ENCODE assay signal across 20 mouse cellular contexts in the genomic region with DNA sequence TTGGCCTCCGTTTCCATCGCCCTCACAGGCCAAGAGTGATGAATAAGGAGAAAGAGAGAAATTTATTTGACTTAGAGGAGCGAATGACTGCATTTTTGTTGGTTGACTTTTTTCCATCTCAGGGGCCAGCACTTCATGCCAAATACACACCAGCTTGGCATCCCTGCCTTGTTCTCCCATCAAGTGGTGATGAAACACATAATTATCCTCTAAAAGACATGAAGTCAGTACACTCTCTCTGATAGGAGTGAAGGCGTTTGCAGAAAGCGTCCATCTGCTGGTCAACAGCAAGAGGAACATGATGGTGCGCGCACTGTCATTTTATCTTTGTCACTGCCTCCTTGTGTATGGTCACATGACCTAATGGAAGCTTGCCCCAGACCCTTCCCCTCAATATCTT.
DNase-seq lines count a peak whose midpoint lies in the region; ATAC-seq lines count a peak whose summit lies in the region.
"Had no signal": no experiment of that assay in that cellular context is flagged by ENCODE, and none has a peak within 500 bp of the region (broad histone marks: within the 10 kb centered on the region; RNA-seq: fewer than 3 reads in every experiment).

No protein-coding gene starts in this region.

- WGBS in heart, embryonic 11.5 days (ENCODE audit: insufficient replicate concordance): 82% methylated on average over 7 of the region's 7 CpGs

- DNase-seq in heart, adult 11 months: peak; percentile 93
- DNase-seq in urinary bladder, postnatal 25 days (ENCODE audit: low spot score): peak; percentile 14
- DNase-seq in urinary bladder, adult 2 months (ENCODE audit: low spot score): no peak
- DNase-seq in heart, postnatal 4 days: peak; percentile 31
- peak; percentile 65 for DNase-seq in skeletal muscle tissue, adult 2 months (ENCODE audit: low read depth, low spot score)
- no peak for DNase-seq in T-cell, adult 2 months (ENCODE audit: low spot score)
- DNase-seq: adrenal gland, postnatal 25 days; cerebellum, adult 9-11 months; kidney, postnatal 36 days; liver, postnatal 0 days; right cerebral cortex, postnatal 25 days; thymus, postnatal 4 days had no signal

- H3K4me1 ChIP-seq in heart, embryonic 11.5 days (ENCODE audit: control insufficient read depth, insufficient read depth, low read length): no peaks in the 10 kb centered on the region
- H3K4me1 ChIP-seq: heart, embryonic 15.5 days; intestine, embryonic 15.5 days had no signal

- H3K27ac ChIP-seq in heart, embryonic 11.5 days (ENCODE audit: low read depth, low read length): no peak overlapping the region
- H3K27ac ChIP-seq: embryonic facial prominence, embryonic 13.5 days; forebrain, embryonic 15.5 days; heart, embryonic 15.5 days; intestine, embryonic 15.5 days had no signal

- no peak overlapping the region for H3K9ac ChIP-seq in heart, embryonic 11.5 days (ENCODE audit: low read depth, low read length)
- H3K9ac ChIP-seq: embryonic facial prominence, embryonic 13.5 days; forebrain, embryonic 15.5 days; heart, embryonic 15.5 days; intestine, embryonic 15.5 days; liver, postnatal 0 days had no signal

- no peaks in the 10 kb centered on the region for H3K36me3 ChIP-seq in heart, embryonic 11.5 days (ENCODE audit: control insufficient read depth, insufficient read depth, low read length)
- H3K36me3 ChIP-seq: embryonic facial prominence, embryonic 13.5 days; forebrain, embryonic 15.5 days; heart, embryonic 15.5 days; intestine, embryonic 15.5 days had no signal

- no peak for ATAC-seq in heart, embryonic 11.5 days (replicated peaks; ENCODE audit: insufficient number of reproducible peaks, low FRiP score, low TSS enrichment)
- no peak for ATAC-seq in granulocyte monocyte progenitor cell, adult 5-6 weeks (replicated peaks; ENCODE audit: poor library complexity, severe bottlenecking)
- ATAC-seq: CD4-positive, CD25-positive, alpha-beta regulatory T cell, adult 4 months; forebrain, embryonic 15.5 days; intestine, embryonic 15.5 days; liver, postnatal 0 days; Patski had no signal

- no peak overlapping the region for H3K4me3 ChIP-seq in heart, embryonic 11.5 days (ENCODE audit: low read depth, low read length)
- H3K4me3 ChIP-seq: embryonic facial prominence, embryonic 13.5 days; forebrain, embryonic 15.5 days; heart, embryonic 15.5 days; intestine, embryonic 15.5 days had no signal

- H3K27me3 ChIP-seq in heart, embryonic 11.5 days (ENCODE audit: control insufficient read depth, insufficient read depth, low read length): no peaks in the 10 kb centered on the region
- H3K27me3 ChIP-seq: embryonic facial prominence, embryonic 13.5 days; forebrain, embryonic 15.5 days; heart, embryonic 15.5 days; intestine, embryonic 15.5 days had no signal

- no peak overlapping the region for H3K4me2 ChIP-seq in heart, embryonic 11.5 days
- H3K4me2 ChIP-seq: embryonic facial prominence, embryonic 13.5 days; forebrain, embryonic 15.5 days; heart, embryonic 15.5 days; intestine, embryonic 15.5 days had no signal

- no peaks in the 10 kb centered on the region for H3K9me3 ChIP-seq in heart, embryonic 11.5 days (replicated peaks; ENCODE audit: control insufficient read depth, low read length)
- H3K9me3 ChIP-seq: embryonic facial prominence, embryonic 13.5 days; forebrain, embryonic 15.5 days; heart, embryonic 15.5 days; intestine, embryonic 15.5 days had no signal

Comparison
In these comparisons a context has a peak if more than half of its experiments do, and no peak if none do; other contexts are left out.
1. DNase-seq: peak in heart, adult 11 months (single experiment), urinary bladder, postnatal 25 days (single experiment), heart, postnatal 4 days (single experiment) and skeletal muscle tissue, adult 2 months (single experiment); none in urinary bladder, adult 2 months (single experiment) and T-cell, adult 2 months (single experiment).